Mouse (Mus musculus) MEL (cell line): ENCODE measurements at regions not wholly inside any gene's neighbourhood (a gene's known extent, or its start where the extent isn't known, plus 50 kb on each side); places are given as distances from the start of the nearest gene placed in this dataset.

Experiments
- DNase-seq: peaks from one replicate; pipeline ENCODE4 v3.0.0; 2011; ENCODE audit warnings: low read depth, low spot score
- H3K27ac ChIP-seq: 2 replicates; pipeline ENCODE4 v1.5.1; 2012; ENCODE audit warnings: low read depth, mild to moderate bottlenecking, control low read depth, low read length, moderate library complexity; ENCODE audit not compliant: control insufficient read depth
- H3K27me3 ChIP-seq, 2 experiments: fragments of 150-350 bp in 1 of 2; sonication (generic) in 1 of 2; 2 replicates each; pipeline ENCODE4 v1.6.1; 2012; ENCODE audit warnings: low read length in 2 of 2, mild to moderate bottlenecking in 2 of 2, improper control_type of control experiment in 1 of 2, moderate library complexity in 1 of 2; ENCODE audit not compliant: insufficient read depth in 2 of 2, control insufficient read depth in 1 of 2
- H3K36me3 ChIP-seq, 2 experiments: 2 replicates each; pipeline ENCODE4 v1.6.1; 2012 to 2014; ENCODE audit warnings: low read length in 2 of 2, improper control_type of control experiment in 1 of 2, inconsistent platforms in 1 of 2, mild to moderate bottlenecking in 1 of 2; ENCODE audit not compliant: insufficient read depth in 2 of 2, control insufficient read depth in 1 of 2
- H3K4me1 ChIP-seq, 2 experiments: fragments of 150-350 bp in 1 of 2; sonication (generic) in 1 of 2; 2 replicates each; pipeline ENCODE4 v1.6.1; 2012; ENCODE audit warnings: low read length in 2 of 2, improper control_type of control experiment in 1 of 2, mild to moderate bottlenecking in 1 of 2; ENCODE audit not compliant: insufficient read depth in 2 of 2, control insufficient read depth in 1 of 2
- H3K4me3 ChIP-seq, 2 experiments: fragments of 150-350 bp in 1 of 2; sonication (generic) in 1 of 2; 2 replicates each; pipeline ENCODE4 v1.5.1; 2012; ENCODE audit warnings: low read depth in 2 of 2, low read length in 2 of 2, mild to moderate bottlenecking in 2 of 2, moderate library complexity in 2 of 2, control low read depth in 1 of 2, improper control_type of control experiment in 1 of 2; ENCODE audit not compliant: control insufficient read depth in 1 of 2, insufficient read depth in 1 of 2
- H3K79me2 ChIP-seq: 2 replicates; pipeline ENCODE4 v1.6.1; 2012; ENCODE audit warnings: mild to moderate bottlenecking, low read length, moderate library complexity; ENCODE audit not compliant: control insufficient read depth, poor library complexity, insufficient read depth
- H3K9ac ChIP-seq: 2 replicates; pipeline ENCODE4 v1.6.1; 2012; ENCODE audit warnings: low read depth, mild to moderate bottlenecking, control low read depth, low read length, moderate library complexity; ENCODE audit not compliant: control insufficient read depth, poor library complexity, severe bottlenecking
- H3K9me3 ChIP-seq: fragments of 150-350 bp; sonication (generic); replicated peaks from 2 replicates; pipeline ENCODE4 v1.6.1; 2012; ENCODE audit warnings: mild to moderate bottlenecking, low read length, improper control_type of control experiment, moderate library complexity; ENCODE audit not compliant: insufficient read depth
- BHLHE40 ChIP-seq: IDR thresholded peaks from 2 replicates; pipeline ENCODE4 v1.6.1; 2012; ENCODE audit warnings: low read depth, mild to moderate bottlenecking, inconsistent platforms, low read length, improper control_type of control experiment, borderline replicate concordance
- CHD2 ChIP-seq: IDR thresholded peaks from 2 replicates; pipeline ENCODE4 v1.6.1; 2011; ENCODE audit warnings: low read length, improper control_type of control experiment
- CTCF ChIP-seq, 3 experiments: IDR thresholded peaks in 2 of 3; conservative IDR thresholded peaks in 1 of 3; 2 replicates each; pipeline ENCODE4 v1.5.1; 2011 to 2012; ENCODE audit warnings: low read length in 3 of 3, low read depth in 2 of 3, mild to moderate bottlenecking in 2 of 3, improper control_type of control experiment in 1 of 3, inconsistent platforms in 1 of 3, mixed read lengths in 1 of 3, moderate library complexity in 1 of 3; ENCODE audit not compliant: control insufficient read depth in 1 of 3, insufficient read depth in 1 of 3, poor library complexity in 1 of 3, severe bottlenecking in 1 of 3
- EP300 ChIP-seq, 2 experiments: IDR thresholded peaks; 2 replicates each; pipeline ENCODE4 v1.6.1; 2011; ENCODE audit warnings: improper control_type of control experiment in 2 of 2, low read length in 2 of 2, low read depth in 1 of 2, mild to moderate bottlenecking in 1 of 2
- GATA1 ChIP-seq: IDR thresholded peaks from 2 replicates; pipeline ENCODE4 v1.6.1; 2011; ENCODE audit warnings: low read depth, low read length, improper control_type of control experiment
- JUND ChIP-seq: IDR thresholded peaks from 2 replicates; pipeline ENCODE4 v1.6.1; 2011; ENCODE audit warnings: low read depth, mild to moderate bottlenecking, improper control_type of control experiment, low read length
- KAT2A ChIP-seq: conservative IDR thresholded peaks from 2 replicates; pipeline ENCODE4 v1.6.1; 2012; ENCODE audit warnings: low read depth, low read length, improper control_type of control experiment, inconsistent platforms
- MAFK ChIP-seq: IDR thresholded peaks from 2 replicates; pipeline ENCODE4 v1.6.1; 2011; ENCODE audit warnings: low read depth, mild to moderate bottlenecking, low read length, improper control_type of control experiment, borderline replicate concordance
- MAZ ChIP-seq: IDR thresholded peaks from 2 replicates; pipeline ENCODE4 v1.6.1; 2012; ENCODE audit warnings: low read depth, mild to moderate bottlenecking, inconsistent platforms, low read length, improper control_type of control experiment
- MEF2A ChIP-seq: IDR thresholded peaks from 2 replicates; pipeline ENCODE4 v1.6.1; 2014; ENCODE audit warnings: low read depth, mild to moderate bottlenecking, inconsistent platforms, low read length, improper control_type of control experiment; ENCODE audit not compliant: poor library complexity, insufficient replicate concordance, severe bottlenecking; ENCODE audit errors: extremely low read depth
- MXI1 ChIP-seq: IDR thresholded peaks from 2 replicates; pipeline ENCODE4 v1.6.1; 2011; ENCODE audit warnings: mild to moderate bottlenecking, low read depth, low read length, improper control_type of control experiment
- MYC ChIP-seq: IDR thresholded peaks from 2 replicates; pipeline ENCODE4 v1.6.1; 2011; ENCODE audit warnings: low read depth, mild to moderate bottlenecking, low read length, improper control_type of control experiment, moderate library complexity
- POLR2A ChIP-seq, 2 experiments: IDR thresholded peaks; 2 replicates each; pipeline ENCODE4 v1.6.1; 2011 to 2012; ENCODE audit warnings: low read length in 2 of 2, mild to moderate bottlenecking in 2 of 2, control low read depth in 1 of 2, improper control_type of control experiment in 1 of 2, low read depth in 1 of 2, moderate library complexity in 1 of 2; ENCODE audit not compliant: control insufficient read depth in 1 of 2, insufficient read depth in 1 of 2, poor library complexity in 1 of 2
- POLR2AphosphoS2 ChIP-seq: IDR thresholded peaks from 2 replicates; pipeline ENCODE4 v1.6.1; 2011; ENCODE audit warnings: low read length, improper control_type of control experiment
- POLR2AphosphoS5 ChIP-seq: IDR thresholded peaks from 2 replicates; pipeline ENCODE4 v1.6.1; 2012; ENCODE audit warnings: low read depth, borderline replicate concordance, mild to moderate bottlenecking, inconsistent platforms, low read length, moderate library complexity, mixed read lengths
- RAD21 ChIP-seq: IDR thresholded peaks from 2 replicates; pipeline ENCODE4 v1.6.1; 2011; ENCODE audit warnings: mild to moderate bottlenecking, low read depth, low read length, improper control_type of control experiment
- SIN3A ChIP-seq: IDR thresholded peaks from 2 replicates; pipeline ENCODE4 v1.6.1; 2012; ENCODE audit warnings: low read length, improper control_type of control experiment, inconsistent platforms
- TBP ChIP-seq: IDR thresholded peaks from 2 replicates; pipeline ENCODE4 v1.8.0; 2011; ENCODE audit warnings: low read depth, low read length, improper control_type of control experiment
- TCF12 ChIP-seq: IDR thresholded peaks from 2 replicates; pipeline ENCODE4 v1.6.1; 2014; ENCODE audit warnings: low read depth, mild to moderate bottlenecking, inconsistent platforms, low read length, improper control_type of control experiment, moderate library complexity
- ZC3H11A ChIP-seq: IDR thresholded peaks from 2 replicates; pipeline ENCODE4 v1.6.1; 2012; ENCODE audit warnings: low read depth, mild to moderate bottlenecking, inconsistent platforms, low read length, improper control_type of control experiment
- ZMIZ1 ChIP-seq: IDR thresholded peaks from 2 replicates; pipeline ENCODE4 v1.6.1; 2012; ENCODE audit warnings: low read depth, mild to moderate bottlenecking, inconsistent platforms, low read length, improper control_type of control experiment, moderate library complexity
- ZNF384 ChIP-seq: IDR thresholded peaks from 2 replicates; pipeline ENCODE4 v1.6.1; 2012; ENCODE audit warnings: low read depth, mild to moderate bottlenecking, inconsistent platforms, low read length, improper control_type of control experiment

GRCm38 (mm10) chr17:51487918-51488445 lies 308.8 kb upstream of the Tbc1d5 start:
- Histone ChIP-seq H3K9me3 (no peaks in the 10 kb centered on the region), H3K4me1 (no peaks in the 10 kb centered on the region), H3K27me3 (no peaks in the 10 kb centered on the region; a peak in 1 of 4 replicates), H3K9ac (no peak overlapping the region), H3K36me3 (no peaks in the 10 kb centered on the region), H3K4me3 (no peak overlapping the region), H3K79me2 (no peaks in the 10 kb centered on the region), H3K27ac (no peak overlapping the region)
- no peak for DNase-seq
- TF ChIP-seq JUND: no peak
- TF ChIP-seq MAFK: no peak
- no peak for TF ChIP-seq TCF12
- TF ChIP-seq MXI1: no peak
- TF ChIP-seq TBP: no peak
- TF ChIP-seq MYC: no peak
- TF ChIP-seq MAZ: no peak
- TF ChIP-seq KAT2A: no peak
- no peak for TF ChIP-seq BHLHE40
- TF ChIP-seq ZMIZ1: no peak

- no peaks in the 10 kb centered on the region for H3K27me3 ChIP-seq
- TF ChIP-seq GATA1 (no peak), RAD21 (no peak), EP300 (IDR thresholded peaks at IDR 0.05; ENCODE audit: low read depth in 1 of 2, low read length in 2 of 2) (no peak), POLR2AphosphoS5 (no peak), ZC3H11A (no peak)
- no peaks in the 10 kb centered on the region for H3K9me3 ChIP-seq
- no peak overlapping the region for H3K4me3 ChIP-seq
- H3K27ac ChIP-seq: no peak overlapping the region
- DNase-seq: no peak
- H3K36me3 ChIP-seq: no peaks in the 10 kb centered on the region
- H3K9ac ChIP-seq: no peak overlapping the region
- H3K79me2 ChIP-seq: no peaks in the 10 kb centered on the region
- H3K4me1 ChIP-seq: no peaks in the 10 kb centered on the region
Measured at GRCm38 (mm10) chr17:51477810-51478209, 298.7 kb upstream of the Tbc1d5 start.

GRCm38 (mm10) chr17:51477404-51477803 lies 298.3 kb upstream of the Tbc1d5 start:
- H3K4me3 ChIP-seq: no peak overlapping the region
- no peaks in the 10 kb centered on the region for H3K36me3 ChIP-seq
- H3K27me3 ChIP-seq: no peaks in the 10 kb centered on the region
- H3K4me1 ChIP-seq: no peaks in the 10 kb centered on the region
- no peak overlapping the region for H3K9ac ChIP-seq
- DNase-seq: no peak
- no peak overlapping the region for H3K27ac ChIP-seq
- H3K79me2 ChIP-seq: no peaks in the 10 kb centered on the region
- no peaks in the 10 kb centered on the region for H3K9me3 ChIP-seq
- TF ChIP-seq SIN3A (no peak), ZNF384 (no peak), MEF2A (no peak), CTCF (IDR thresholded peaks at IDR 0.05 in 2 of 3, conservative IDR thresholded peaks at IDR 0.05 in 1 of 3; ENCODE audit: control insufficient read depth in 1 of 3, insufficient read depth in 1 of 3, low read depth in 2 of 3, low read length in 3 of 3, poor library complexity in 1 of 3, severe bottlenecking in 1 of 3) (no peak), POLR2AphosphoS2 (no peak), POLR2A (IDR thresholded peaks at IDR 0.05; ENCODE audit: control insufficient read depth in 1 of 2, insufficient read depth in 1 of 2, low read depth in 1 of 2, low read length in 2 of 2, poor library complexity in 1 of 2) (no peak), ZC3H11A (no peak), EP300 (IDR thresholded peaks at IDR 0.05; ENCODE audit: low read depth in 1 of 2, low read length in 2 of 2) (no peak), MAZ (no peak), ZMIZ1 (no peak), CHD2 (no peak)
